Mouse (Mus musculus): ENCODE measurements around the gene Scap. TPM values are rescaled to one million over a fixed set of nuclear protein-coding genes. Genes with fewer than 3 reads are reported as not detected.

Gene Scap
- total RNA-seq, 2 experiments from 2014 or later = 95.5 to 102 TPM

Other genes with a start within 250 kb of the Scap start
- gene Smarcc1, start 215.6 kb upstream of the Scap start, total RNA-seq (2021) = 10 to 100 TPM; 54.6 to 65.9 TPM
- 100 to 1,000 TPM; 161 to 170 TPM for gene Dhx30, start 215.5 kb upstream of the Scap start, total RNA-seq (2021)
- 100 to 1,000 TPM; 307 to 311 TPM for gene Cspg5, start 89.5 kb upstream of the Scap start, total RNA-seq (2021)
- gene Elp6, start 28.1 kb upstream of the Scap start, total RNA-seq (2021) = 10 to 100 TPM; 11.3 to 14.1 TPM
- 10 to 100 TPM; 40.9 to 57.8 TPM for gene Ptpn23, start 74.9 kb downstream of the Scap start, total RNA-seq (2021)
- under 1 TPM in 1 of 2 experiments, not detected in 1; 0.30 TPM for gene Ngp, start 86.5 kb downstream of the Scap start, total RNA-seq (2021)
- gene Klhl18, start 143.4 kb downstream of the Scap start, total RNA-seq (2021) = 10 to 100 TPM; 21.7 to 24.5 TPM
- gene Kif9, start 143.7 kb downstream of the Scap start, total RNA-seq (2021) = 1 to 10 TPM; 2.5 to 2.9 TPM
- 10 to 100 TPM; 51.8 to 69.5 TPM for gene Setd2, start 199.3 kb downstream of the Scap start, total RNA-seq (2021)